Mouse (Mus musculus): ENCODE measurements around the gene Adh4.

DNA sequence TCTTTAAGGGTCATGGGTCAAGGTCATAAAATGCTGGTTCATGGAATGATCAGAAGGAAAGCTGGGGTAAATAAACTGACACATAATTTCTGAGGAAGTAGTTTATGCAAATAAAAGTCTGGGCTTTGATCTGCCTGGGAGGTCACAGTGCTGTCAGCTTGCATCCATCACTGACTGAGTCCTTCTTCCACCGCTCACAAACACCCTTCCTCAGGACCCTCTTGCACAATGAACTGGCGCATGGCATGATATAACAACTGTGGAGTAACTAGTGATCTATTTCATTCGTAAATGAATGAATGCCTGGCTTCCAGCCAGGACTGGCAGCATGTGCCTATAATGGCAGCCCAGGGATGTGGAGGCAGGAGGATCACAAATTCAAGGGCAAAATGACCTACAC, 34.1 kb upstream of the Adh4 start:
- TF ChIP-seq CTCF (IDR thresholded peaks at IDR 0.05; ENCODE audit: low read depth) (no peak), EP300 (IDR thresholded peaks at IDR 0.05; ENCODE audit: low read depth) (no peak)
